Mouse (Mus musculus) spleen, postnatal 4 days (tissue): ENCODE measurements at regions not wholly inside any gene's neighbourhood (a gene's known extent, or its start where the extent isn't known, plus 50 kb on each side); places are given as distances from the start of the nearest gene placed in this dataset.

Source experiments
- DNase-seq, 2 experiments: peaks; one replicate each; pipeline ENCODE4 v3.0.0; 2022; ENCODE audit warnings: low spot score in 2 of 2

DNA sequence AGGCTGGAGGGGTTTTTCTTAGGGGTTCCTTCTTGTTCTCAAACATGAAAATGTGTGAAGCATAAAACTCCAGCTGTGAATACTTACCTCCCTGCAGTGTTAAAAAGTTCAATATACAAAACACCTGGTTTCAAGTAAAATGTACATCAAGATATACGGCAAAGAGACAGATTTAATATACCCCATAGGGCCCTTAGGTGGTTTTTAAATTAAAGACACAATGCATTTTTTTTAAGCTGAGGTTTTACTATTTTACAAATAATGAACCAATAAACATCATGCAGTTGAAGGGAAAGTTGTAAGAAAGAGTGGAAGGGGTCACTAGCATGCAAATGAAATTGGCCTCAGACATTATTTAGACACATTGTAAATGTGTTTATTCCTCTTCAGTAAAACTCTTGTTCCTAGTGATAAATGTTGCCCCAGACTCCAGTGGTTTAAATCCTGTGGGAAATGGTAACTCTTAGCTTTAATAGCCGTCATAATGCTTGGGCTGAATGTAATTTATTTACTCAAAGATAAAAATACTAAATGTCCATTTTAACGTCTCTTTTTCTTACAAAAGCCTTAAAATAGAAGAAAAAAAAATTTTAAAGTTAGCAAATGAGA is 1337.9 kb downstream of the Efnb2 start:
- DNase-seq, result no peak

DNA sequence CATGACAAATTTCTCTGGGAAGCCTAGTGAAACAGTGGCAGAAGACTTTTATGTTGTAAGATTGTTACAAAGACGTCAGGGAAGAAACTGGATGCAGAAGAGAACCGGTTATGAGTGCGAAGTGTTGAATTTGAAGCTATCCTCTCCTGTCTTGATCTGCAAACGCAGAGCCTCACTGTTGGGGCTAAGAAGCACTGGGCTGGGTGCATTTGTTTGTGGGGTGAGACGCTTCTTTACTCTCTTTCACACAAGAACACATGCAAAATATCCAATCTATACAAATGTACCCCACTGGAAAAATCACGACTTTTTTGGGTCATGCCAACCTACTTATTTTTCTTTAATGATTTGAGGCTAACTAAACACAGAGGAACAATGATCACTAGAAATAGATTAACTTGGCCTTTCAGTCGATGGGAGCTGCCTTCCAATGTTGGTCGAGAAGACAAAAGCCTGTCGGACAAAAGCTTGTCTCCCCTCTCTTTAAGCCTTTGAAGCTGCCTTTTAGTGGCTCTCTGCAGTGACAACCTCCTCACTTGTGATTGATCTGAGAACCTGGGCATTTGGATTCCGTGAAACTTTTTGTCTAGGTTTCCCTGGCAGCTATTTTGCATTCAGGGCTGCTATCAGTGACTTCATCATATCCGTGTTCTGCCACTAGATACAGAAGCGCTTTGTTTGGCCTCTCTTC is 1338.5 kb downstream of the Efnb2 start:
- DNase-seq, result no peak

DNA sequence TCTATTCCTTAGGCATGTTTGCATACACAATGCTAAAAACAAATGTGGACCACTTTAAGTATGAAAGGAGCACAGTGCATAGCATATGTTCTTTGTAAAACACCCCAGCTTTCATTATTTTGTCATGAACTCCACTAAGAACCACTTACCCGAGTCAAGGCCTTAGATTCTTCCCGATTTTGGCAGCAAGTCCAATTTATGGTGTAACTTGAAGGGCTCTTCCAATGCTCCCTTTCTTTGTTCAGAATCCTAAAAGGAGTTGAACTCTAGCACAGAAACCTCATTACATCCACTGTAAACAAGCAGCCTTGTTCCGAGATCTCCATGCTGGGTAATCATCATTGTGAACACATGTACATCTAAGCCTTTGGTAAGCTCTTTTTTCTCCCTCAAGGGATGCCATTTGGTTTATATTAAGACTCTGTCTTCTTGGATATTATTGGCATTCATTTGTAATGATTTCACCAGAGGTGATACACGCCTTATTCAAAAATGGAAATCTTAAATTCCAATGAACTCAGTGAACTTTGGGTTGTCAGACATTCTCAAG is 1344.2 kb downstream of the Efnb2 start:
- no peak for DNase-seq

DNA sequence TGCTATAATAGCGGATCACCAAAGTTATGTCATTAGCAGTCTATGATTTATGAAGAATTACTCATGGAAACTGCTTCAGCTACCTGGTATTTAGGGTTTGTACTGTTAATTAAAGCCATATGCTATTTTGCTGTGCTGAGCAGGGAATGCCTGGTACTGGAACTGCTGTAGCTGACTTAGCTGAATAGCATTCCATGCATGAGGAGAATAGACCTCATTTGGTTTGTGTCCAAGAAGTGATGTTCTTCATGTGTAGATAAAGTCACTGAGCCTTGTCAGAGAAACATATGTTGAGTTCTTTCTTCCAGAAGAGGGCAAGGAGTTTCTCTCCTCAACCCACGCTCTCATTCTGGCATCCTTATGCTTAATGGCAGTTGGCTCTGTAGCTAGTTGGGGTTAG is 1351.8 kb downstream of the Efnb2 start:
- no peak for DNase-seq

DNA sequence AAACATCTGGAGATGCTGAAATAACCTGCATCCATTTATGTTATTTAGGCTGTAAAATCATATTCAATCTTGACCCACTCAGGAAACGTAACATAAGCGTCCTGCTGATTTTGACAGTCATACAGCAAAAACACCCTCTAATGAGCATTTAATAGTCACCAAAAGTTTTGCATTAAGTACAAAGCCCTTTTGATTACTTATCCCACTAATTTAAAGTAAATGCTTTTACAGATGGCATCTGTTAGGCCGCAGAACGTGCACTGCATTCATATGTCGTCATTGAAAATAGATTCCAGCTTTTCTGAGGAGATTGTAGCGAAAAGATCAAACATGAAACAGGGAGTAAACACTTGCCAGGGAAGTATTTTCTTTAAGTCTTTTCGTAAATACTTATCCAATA is 1371.7 kb downstream of the Efnb2 start:
- no peak for DNase-seq

DNA sequence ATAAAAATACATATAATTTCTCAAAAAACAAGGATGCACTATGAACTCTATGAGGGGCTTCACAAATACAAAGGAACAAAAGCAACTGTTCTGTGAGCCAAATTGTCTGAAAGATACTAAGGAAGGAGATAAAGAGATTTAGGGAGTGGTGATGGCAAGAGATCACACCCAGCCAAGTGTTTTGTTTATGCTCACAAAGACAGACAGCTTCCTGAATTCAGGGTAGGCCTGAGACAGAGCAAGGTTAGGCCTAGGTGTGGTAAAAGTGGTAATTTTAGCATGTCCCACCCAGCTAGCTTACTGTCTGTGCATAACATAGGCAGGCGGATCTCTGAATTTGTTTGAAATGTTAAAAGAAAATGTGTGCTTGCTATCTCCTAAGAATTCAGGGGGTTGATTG is 1374.5 kb downstream of the Efnb2 start:
- DNase-seq, result no peak

DNA sequence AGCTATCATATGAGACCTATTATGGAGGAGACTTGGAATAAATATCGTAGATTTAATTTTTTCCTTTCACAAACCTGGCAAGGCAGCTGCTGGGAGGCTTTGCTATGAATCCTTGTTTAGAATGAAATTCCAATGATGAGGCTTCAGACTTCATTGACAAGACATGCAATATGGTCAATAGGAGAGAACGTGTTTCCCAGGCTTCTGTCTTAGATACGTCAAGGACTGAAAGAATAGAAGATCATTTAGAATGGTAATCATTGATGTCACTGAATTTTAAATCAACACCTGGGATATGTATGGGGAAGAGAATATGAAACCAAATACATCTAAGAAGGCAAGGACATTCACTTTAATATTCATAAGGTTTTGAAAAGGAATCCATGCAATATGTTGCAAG is 1393.6 kb downstream of the Efnb2 start:
- no peak for DNase-seq

DNA sequence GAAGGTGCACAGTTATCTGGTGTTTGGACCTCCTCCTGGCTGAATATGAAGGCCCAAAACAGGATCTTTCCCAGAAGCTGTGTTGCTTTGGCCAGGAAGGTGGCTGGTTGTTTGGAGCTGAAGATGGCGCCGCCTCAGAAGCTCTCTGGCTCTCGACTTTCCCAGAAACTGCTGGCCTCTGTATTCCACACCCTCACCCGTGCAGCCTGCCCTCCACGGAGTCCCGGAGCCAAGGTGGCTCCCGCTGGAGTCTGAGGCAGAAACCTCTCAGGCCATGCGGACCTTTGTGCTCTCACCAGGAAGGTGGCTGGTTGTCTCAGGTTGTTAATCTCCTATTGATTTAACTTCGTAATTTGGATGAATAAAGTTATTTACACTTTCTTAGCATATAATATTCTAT is 1406.7 kb downstream of the Efnb2 start:
- peak in 1 of 2 experiments; percentile 55 for DNase-seq

DNA sequence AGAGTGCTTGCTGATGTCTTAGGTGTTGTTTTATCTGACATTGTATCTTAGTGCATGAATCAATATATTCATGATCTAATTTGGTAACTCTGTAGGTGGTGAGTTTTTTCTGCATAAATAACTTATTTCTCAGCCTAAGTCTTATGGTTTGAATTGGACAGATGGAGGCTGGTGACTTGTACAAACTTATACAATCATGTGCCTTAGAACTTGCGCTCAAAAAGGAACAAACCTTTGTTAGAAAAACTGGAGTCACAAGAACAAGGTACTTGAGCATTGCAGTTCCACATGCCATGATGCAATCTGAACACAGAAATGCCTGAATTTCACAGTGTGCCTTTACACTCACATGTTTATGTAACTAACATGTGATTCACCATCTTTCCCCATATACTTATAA is 1420.7 kb downstream of the Efnb2 start:
- no peak for DNase-seq

DNA sequence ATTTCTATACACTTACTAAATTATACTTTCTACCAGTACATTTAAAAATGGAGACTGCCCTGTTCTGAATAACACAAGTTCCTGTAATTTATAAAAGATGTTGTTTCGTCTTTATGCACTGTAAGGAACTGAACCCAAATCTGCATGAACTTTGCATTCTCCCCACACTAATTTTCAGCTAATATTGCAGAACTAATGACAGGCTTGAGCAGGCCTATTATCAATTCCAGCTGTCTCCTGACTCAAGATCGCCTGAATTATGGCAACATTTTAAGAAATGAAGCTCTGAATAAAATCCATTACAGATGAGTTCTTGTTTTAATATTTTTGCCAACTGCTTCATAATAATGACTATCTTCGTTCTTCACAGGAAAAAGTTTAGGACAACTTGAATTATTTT is 1427.0 kb downstream of the Efnb2 start:
- no peak for DNase-seq

DNA sequence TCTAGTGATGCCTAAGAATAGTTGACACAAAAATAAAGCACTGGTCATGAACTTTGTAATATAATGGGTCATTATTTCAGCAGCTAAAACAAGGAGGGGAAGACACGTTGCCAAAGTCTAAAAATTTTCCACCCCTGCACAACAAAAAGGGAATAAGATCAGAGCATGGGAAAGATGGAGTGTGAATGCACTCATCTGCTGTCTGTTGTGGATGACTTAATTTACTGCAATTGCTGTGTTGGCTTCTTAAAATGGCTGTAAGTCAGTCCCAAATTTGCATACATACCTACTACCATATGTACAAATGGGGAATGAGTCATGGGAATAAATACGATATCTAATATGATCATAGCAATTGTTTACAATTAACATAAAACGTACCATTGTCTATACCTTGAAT is 1441.7 kb downstream of the Efnb2 start:
- DNase-seq, result no peak

DNA sequence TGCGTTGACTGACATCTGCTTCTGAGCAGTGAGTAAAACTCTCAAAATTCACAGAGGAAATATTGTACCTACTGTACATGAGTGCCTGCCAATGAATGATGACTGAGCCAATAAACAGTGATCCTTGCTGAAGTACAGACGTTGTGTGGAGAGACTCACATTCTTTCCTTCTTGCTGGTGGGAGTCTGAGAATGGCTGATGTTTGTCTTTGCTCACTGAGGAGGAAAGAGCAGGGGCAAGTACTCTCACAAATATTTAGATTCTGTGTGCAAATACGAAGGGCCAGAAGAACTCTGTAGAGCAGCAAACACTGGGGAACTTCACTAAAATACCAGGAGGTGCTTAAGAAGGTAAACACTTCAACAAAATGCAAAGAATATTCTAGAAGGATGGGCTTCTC is 1453.9 kb downstream of the Efnb2 start:
- no peak for DNase-seq

DNA sequence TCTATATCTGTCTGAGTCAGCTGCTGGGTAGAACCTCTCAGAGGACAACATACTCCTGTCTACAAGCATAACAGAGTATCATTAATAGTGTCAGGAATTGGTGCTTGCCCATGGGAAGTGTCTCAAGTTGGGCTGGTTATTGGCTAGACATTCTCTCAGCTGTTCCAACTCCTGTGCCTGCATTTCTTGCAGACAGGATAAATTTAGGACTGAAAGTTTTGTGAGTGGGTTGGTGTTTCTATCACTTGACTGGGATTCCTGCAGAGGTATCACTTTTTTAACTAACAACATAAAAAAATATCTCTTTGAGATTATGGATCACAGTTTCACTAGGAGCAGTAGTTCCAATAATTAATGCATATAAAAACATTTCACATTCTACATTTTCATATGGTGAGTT is 1454.4 kb downstream of the Efnb2 start:
- DNase-seq, result no peak

DNA sequence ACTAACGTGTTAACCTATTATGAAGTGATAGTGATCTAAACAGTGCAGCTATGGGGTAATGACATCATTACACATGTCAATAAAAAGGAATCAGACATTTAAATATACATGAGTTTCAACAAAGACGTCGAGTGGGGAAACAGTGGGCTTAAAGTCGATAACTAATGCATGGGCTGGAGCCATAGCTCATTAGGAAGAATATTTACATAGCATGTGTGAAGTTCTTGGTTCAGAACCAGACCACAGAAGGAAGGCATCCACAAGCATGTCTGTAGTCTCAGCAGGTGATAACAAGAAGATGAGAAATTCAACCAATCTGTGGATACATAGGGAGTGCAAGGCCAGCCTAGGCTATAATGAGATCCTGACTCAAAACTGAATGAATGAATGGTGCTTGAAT is 1456.0 kb downstream of the Efnb2 start:
- DNase-seq, result no peak

DNA sequence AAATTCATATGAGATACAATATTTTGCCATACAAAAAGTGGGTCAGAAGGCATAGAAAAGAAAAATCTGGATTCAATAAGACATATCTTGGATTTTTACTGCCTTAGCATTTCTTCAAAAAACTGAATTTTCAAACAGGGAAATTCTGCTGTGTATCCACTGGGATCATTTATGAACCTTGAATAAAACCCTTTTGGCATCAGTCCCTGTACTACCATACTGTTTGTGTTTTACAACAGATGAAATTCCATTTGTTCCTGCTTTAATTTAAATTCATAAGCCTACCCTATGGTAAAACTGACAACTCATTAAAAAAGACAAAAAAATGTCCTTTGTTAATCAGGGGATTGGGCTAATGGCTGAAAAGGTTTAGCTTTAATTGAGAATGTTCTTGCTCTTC is 1470.3 kb downstream of the Efnb2 start:
- no peak for DNase-seq

DNA sequence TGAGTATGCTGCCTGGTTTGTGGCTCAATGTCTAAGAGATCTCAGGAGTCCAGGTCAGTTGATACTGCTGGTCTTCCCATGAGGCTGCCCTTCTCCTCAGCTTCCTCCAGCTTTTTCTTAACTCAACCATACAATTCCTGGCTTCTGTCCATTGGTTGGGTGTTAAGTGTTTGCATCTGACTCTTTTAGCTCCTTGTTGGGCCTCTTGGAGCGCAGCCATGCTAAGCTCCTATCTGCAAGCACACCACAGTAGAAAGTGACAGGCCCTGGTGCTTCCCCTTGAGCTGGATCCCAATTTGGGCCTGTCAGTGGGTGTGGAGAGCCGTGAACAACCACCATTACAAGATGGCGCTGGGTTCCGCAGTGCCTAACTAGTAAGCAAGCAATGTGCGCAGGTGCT is 1497.7 kb downstream of the Efnb2 start:
- DNase-seq, result no peak

DNA sequence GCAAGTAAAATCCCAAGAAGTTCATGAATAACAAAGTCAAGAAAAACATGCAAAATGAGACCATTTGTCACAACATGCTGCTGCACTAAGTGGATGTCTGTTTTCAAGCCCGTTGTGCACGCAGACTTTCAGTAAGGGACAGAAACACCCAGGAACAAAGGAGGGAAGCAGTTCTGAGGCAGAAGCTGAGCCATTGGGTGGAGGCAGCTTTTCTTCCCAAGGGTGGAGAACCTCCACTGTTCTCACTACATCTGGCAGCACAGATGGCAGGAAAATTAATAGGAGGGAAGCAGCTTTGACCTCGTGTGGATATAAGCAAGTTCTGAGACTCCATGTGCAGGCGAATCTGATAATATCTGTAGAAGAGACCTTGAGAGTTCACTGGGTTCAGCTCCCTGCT is 1529.3 kb downstream of the Efnb2 start:
- no peak for DNase-seq

DNA sequence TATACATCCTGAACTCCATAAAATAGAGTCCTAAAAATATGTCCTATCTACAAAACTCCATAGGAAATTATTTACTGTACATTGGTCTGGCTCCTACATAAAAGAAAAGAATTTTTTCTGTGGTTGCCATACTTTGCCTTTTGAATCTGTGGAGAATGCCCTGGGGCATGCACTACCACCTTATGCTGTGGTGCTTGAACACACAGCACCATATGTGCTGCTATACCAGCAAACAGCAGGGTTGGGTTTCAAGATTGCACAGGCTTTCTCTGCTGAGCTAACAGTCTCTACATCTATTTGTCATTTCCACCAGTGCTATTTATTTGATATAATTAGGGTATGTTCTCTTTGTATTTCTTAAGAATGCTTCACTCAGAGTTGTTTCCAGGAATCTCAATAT is 1552.2 kb downstream of the Efnb2 start:
- DNase-seq, result no peak

DNA sequence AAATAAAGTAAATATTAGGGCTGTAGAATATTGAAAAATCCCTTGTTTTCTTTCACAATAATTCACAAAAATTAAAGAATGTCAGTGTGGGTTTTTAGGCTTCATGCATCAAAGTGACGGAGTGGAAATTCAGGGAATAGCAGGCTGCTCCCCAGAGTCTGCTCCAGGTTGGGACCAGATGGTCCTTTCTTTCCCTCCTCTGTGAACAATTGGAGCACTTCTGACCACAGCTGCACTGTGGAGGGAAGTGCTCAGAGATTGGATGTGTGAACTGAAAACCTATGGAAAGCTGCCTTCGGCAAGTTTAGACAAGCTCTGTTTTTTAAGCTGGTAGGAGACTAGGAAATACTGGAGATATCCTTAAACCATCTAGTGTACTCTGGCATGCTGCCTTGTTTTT is 1563.5 kb downstream of the Efnb2 start:
- DNase-seq, result no peak

DNA sequence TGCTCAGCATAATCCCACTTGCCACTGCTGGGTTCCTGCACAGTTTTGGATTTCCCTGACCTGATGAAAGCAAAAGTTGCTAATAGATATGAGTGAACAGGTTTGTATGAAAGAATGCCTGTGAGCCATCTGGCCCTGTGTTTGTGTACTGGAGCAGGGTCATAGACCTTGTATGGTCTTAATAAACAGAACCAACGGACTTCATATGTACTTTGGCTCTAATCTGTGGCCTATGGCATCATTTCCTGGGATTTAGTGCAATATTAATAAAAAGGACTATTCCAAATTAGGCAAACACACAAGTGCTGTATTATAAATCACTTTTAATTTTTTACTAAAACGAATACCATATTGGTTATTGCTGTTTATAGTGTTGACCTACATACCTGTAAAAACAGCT is 1568.2 kb downstream of the Efnb2 start:
- DNase-seq, result no peak

DNA sequence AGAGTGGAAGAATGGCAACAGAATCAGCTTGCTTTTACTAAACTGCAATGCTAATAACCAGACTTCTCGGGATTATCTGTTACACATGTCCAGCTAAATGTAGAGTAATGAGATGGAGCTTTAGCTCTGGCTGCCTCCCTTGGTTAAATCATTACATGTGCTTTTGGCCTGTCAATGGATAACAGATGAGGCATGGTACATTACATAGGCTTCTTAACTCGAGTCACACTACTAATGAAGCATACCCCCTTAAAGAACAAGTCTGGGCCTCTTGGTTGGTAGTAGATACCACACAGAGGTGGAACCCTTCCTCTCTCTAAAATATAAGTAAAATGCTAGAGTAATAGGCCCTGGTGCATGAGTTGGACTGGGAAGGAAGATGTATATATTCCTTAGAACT is 1572.9 kb downstream of the Efnb2 start:
- DNase-seq, result no peak

DNA sequence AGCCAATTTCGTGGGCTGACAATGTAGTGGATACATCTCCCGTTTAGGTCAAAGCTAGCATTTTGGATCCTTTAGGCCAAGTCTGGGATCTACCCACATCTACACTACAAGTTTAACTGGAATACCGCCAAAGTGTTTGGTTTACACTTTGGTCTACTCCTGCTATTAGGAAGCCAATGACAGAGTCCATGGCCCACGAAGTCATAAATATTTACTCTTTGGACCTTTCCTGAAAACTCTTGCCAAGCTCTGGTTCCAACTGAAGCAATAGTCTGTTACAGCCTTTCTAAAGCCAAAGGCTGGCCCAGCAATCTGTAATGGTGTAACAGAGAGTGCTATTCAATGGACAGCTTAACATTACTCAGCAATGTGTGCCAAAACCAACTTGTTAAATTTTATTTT is 1600.8 kb downstream of the Efnb2 start:
- no peak for DNase-seq

DNA sequence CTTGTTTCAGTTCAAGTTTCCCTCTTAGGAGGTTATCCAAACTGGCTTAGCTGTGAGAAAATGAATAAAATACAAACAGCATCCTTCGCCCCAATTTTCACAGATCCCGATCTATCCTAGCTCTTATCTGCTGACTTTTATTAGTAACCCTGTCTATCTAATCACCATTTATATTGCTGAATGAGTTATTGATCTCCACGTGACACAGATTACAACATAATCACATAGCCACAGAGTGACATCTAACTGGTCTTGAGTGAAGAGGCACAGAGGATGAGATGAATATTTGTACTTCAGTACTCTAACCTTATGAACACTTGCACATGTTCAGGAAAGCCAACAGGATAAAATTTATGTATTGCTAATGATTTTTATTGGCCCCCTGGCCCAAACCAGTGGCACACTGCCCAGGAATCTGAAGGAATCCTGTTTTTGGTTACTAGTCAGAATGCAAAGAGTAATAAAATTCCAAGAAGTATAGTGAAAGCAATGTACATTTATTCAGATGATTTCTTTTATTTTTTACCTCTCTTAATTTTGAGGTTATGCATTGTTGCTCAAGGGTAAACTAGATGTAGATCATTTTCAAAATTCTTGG is 1634.7 kb downstream of the Efnb2 start:
- no peak for DNase-seq
